Mouse (Mus musculus): ENCODE data around the gene Muc2. TPM values are rescaled to one million over a fixed set of nuclear protein-coding genes. Genes with fewer than 3 reads are reported as not detected.
A peak's percentile ranks its signal among the peaks of the same experiment; 100 is the strongest.

The Muc2 gene
- total and polyA plus RNA-seq, 2 experiments from 2014 or later, result 0.91 to 1.3 TPM

DNA sequence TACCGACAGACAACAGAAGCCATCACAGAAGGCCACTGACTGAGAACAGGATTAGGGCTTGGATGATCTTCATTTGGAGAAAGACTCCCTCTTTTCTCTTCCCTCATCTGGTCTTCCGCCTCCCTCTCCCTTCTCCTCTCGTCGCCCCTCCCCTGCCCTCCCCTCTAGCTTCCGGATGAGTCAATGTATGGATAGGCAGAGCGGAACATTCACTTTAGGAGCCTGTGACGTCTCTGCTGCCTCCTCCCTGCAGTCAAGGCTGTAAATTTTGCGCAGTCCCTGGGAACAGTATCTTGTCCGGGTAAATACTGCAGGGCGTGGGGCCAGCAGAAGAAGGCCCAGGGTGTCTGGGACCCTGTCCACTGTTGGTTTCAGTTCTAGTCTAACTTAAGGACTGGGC lies 2.8 kb upstream of the Muc2 start:
- no peaks in the 10 kb centered on the region for H3K9me3 ChIP-seq (ENCODE audit: low read length)
- H3K9ac ChIP-seq (replicated peaks; ENCODE audit: low read length), result no peak overlapping the region
- no peaks in the 10 kb centered on the region for H3K27me3 ChIP-seq (ENCODE audit: insufficient read depth, low read length)
- DNase-seq (ENCODE audit: low spot score) (no peak), ATAC-seq (no peak)
- H3K4me2 ChIP-seq (ENCODE audit: low read depth, low read length), result no peak overlapping the region
- no peak for TF ChIP-seq CTCF (IDR thresholded peaks at IDR 0.05; ENCODE audit: low read depth)
- WGBS, result 61% methylated on average over 10 of the region's 10 CpGs
- no peak overlapping the region for H3K27ac ChIP-seq
- no peaks in the 10 kb centered on the region for H3K36me3 ChIP-seq (ENCODE audit: insufficient read depth, low read length)
- no peaks in the 10 kb centered on the region for H3K4me1 ChIP-seq (ENCODE audit: insufficient read depth, low read length)
- no peak overlapping the region for H3K4me3 ChIP-seq (ENCODE audit: low read length)

DNA sequence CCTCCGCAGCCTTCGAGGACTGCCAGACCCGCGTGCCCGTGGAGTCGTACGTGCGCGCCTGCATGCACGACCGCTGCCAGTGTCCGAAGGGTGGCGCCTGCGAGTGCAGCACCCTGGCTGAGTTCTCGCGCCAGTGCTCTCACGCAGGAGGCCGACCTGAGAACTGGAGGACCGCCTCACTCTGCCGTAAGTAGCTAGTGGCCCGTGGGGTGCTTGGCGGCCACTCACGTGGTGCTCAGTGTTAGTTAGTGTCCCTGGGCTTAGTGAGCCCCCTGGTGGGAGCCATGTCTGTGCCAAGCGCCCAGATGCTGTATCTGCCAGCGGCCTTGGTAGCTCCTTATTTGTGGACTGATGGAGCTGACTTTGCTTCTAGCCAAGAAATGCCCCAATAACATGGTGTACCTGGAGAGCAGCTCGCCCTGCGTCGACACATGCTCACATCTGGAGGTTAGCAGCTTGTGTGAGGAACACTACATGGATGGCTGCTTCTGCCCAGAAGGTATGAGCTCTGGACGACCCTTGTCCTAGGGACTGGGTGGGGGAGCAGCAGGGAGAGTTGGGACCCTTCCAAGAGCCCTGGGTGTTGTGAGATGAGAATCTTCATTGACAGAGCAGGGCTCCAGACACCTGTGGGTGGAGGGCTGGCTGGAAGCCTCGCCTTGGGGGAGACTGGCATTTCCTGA lies 3.6 kb downstream of the Muc2 start:
- H3K4me2 ChIP-seq (ENCODE audit: low read depth, low read length), result 0 out of 2 replicates have a peak overlapping the region, but pooled peaks have one; percentile 21
- peak; percentile 30 for TF ChIP-seq CTCF (IDR thresholded peaks at IDR 0.05; ENCODE audit: low read depth)
- no peak overlapping the region for H3K27ac ChIP-seq
- no peak overlapping the region for H3K4me3 ChIP-seq (ENCODE audit: low read length)
- H3K4me1 ChIP-seq (ENCODE audit: insufficient read depth, low read length), result no peaks in the 10 kb centered on the region; the same call in 1 of the 2 replicates
- no peaks in the 10 kb centered on the region for H3K27me3 ChIP-seq (ENCODE audit: insufficient read depth, low read length)
- H3K9me3 ChIP-seq (ENCODE audit: low read length), result no peaks in the 10 kb centered on the region
- no peaks in the 10 kb centered on the region for H3K36me3 ChIP-seq (ENCODE audit: insufficient read depth, low read length)
- DNase-seq (ENCODE audit: low spot score) (peak; percentile 36), ATAC-seq (peak; percentile 56; the same call in 1 of the 2 replicates)
- WGBS, result 54% methylated on average over 30 of the region's 30 CpGs
- no peak overlapping the region for H3K9ac ChIP-seq (replicated peaks; ENCODE audit: low read length)

DNA sequence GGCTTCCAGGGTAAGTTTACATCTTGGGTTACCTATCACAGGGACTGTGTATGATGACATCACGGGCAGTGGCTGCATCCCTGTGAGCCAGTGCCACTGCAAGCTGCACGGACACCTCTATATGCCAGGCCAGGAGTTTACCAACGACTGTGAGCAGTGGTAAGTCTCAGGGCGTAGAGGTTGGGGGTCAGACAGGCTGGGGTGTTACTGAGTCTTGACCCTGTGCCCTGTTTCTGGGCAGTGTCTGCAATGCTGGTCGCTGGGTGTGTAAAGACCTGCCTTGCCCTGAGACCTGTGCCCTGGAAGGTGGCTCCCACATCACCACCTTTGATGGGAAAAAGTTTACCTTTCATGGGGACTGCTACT lies 4.1 kb downstream of the Muc2 start:
- no peak overlapping the region for H3K4me3 ChIP-seq (ENCODE audit: low read length)
- H3K4me1 ChIP-seq (ENCODE audit: insufficient read depth, low read length), result no peaks in the 10 kb centered on the region; the same call in 1 of the 2 replicates
- H3K9ac ChIP-seq (replicated peaks; ENCODE audit: low read length), result no peak overlapping the region
- H3K9me3 ChIP-seq (ENCODE audit: low read length), result no peaks in the 10 kb centered on the region
- ATAC-seq (no peak), DNase-seq (ENCODE audit: low spot score) (no peak)
- no peaks in the 10 kb centered on the region for H3K27me3 ChIP-seq (ENCODE audit: insufficient read depth, low read length)
- H3K4me2 ChIP-seq (ENCODE audit: low read depth, low read length), result no peak overlapping the region
- 87% methylated on average over 5 of the region's 5 CpGs for WGBS
- no peaks in the 10 kb centered on the region for H3K36me3 ChIP-seq (ENCODE audit: insufficient read depth, low read length)
- TF ChIP-seq CTCF (IDR thresholded peaks at IDR 0.05; ENCODE audit: low read depth), result no peak
- H3K27ac ChIP-seq, result no peak overlapping the region

DNA sequence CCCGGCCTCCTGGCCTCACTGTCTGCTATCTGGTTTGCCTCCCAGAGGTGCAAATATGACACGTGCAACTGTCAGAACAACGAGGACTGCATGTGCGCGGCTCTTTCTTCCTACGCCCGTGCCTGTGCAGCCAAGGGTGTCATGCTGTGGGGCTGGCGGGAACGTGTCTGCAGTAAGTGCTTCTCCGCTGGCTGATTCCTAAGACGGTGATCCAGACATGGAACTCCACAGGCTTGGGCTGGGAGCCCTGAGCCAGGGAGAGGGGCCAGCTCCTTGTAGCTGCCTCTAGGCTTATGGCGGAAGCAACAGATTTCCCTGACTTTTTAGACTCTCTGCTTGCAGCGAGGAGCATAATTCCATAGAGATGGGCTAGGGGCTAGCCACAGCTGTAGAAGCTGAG lies 6.4 kb downstream of the Muc2 start:
- H3K4me2 ChIP-seq (ENCODE audit: low read depth, low read length), result no peak overlapping the region
- no peak for TF ChIP-seq CTCF (IDR thresholded peaks at IDR 0.05; ENCODE audit: low read depth)
- ATAC-seq, result no peak
- H3K9ac ChIP-seq (replicated peaks; ENCODE audit: low read length), result no peak overlapping the region
- no peaks in the 10 kb centered on the region for H3K27me3 ChIP-seq (ENCODE audit: insufficient read depth, low read length)
- 72% methylated on average over 13 of the region's 13 CpGs for WGBS
- no peaks in the 10 kb centered on the region for H3K36me3 ChIP-seq (ENCODE audit: insufficient read depth, low read length)
- no peaks in the 10 kb centered on the region for H3K9me3 ChIP-seq (ENCODE audit: low read length)
- no peak overlapping the region for H3K4me3 ChIP-seq (ENCODE audit: low read length)
- no peaks in the 10 kb centered on the region; the same call in 1 of the 2 replicates for H3K4me1 ChIP-seq (ENCODE audit: insufficient read depth, low read length)
- DNase-seq (ENCODE audit: low spot score), result peak; percentile 18
- no peak overlapping the region for H3K27ac ChIP-seq

DNA sequence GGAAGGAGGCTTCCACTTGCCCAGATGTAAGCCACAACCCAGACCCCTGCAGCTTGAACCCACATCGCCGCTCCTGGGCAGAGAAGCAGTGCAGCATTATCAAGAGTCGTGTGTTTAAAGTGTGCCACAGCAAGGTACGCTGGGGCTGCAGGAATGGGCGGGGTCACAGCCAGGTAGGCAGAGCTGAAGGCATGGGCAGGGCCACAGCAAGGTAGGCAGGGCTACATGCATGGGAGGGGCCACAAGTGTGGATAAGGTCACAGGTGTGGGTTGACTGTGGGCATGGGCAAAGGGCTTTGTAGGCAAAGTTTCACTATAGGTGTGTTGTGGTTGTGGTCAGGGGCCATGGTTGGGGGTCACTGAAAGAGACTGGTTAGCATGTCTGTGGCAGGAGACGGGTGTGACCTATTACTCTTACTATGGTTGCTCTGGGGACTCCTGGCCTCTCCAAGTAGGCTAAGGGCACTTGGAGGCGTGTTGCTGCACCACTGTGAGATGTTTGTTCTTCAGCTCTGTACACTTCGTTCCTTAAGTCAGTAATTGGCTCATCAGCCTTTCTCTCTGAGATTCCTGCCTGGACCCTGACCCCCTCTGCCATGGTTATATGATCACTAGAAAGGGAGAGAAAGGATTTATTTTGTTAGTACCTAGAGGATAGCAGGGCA lies 9.5 kb downstream of the Muc2 start:
- Histone ChIP-seq H3K9ac (replicated peaks; ENCODE audit: low read length) (no peak overlapping the region), H3K36me3 (ENCODE audit: insufficient read depth, low read length) (no peaks in the 10 kb centered on the region), H3K9me3 (ENCODE audit: low read length) (no peaks in the 10 kb centered on the region), H3K4me3 (ENCODE audit: low read length) (no peak overlapping the region), H3K27me3 (ENCODE audit: insufficient read depth, low read length) (no peaks in the 10 kb centered on the region), H3K27ac (no peak overlapping the region), H3K4me2 (ENCODE audit: low read depth, low read length) (no peak overlapping the region), H3K4me1 (ENCODE audit: insufficient read depth, low read length) (no peaks in the 10 kb centered on the region)
- ATAC-seq, result no peak
- no peak for TF ChIP-seq CTCF (IDR thresholded peaks at IDR 0.05; ENCODE audit: low read depth)
- 86% methylated on average over 8 of the region's 8 CpGs for WGBS
- no peak for DNase-seq (ENCODE audit: low spot score)

DNA sequence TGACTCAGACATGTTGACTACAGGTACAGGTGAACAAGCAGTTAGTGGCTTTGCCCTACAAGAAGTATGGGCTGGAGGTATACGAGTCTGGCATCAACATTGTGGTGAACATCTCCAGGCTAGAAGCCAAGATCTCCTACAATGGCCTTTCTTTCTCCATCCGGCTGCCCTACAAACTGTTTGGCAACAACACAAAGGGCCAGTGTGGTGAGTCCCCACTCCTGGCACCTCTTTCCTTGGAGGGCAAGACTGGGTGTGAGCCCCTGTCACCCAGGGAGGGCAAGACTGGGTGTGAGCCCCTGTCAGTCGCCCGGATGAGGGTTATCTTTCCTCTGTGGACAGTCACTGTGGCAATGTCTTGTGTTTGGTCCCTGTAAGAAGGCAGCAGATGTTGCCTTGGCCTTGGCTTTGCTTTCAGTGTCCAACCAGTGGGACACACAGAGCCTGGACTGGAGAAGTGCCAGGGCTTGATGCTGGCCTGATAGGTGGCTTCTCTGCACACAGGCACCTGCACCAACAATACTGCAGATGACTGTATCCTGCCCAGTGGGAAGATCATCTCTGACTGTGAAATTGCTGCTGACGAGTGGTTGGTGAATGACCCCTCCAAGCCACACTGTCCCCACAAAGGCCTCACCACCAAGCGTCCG lies 57.4 kb downstream of the Muc2 start:
- ATAC-seq, result no peak

More for the DNA sequence above, 57.4 kb downstream of the Muc2 start:
- Histone ChIP-seq H3K4me1 (ENCODE audit: insufficient read depth, low read length) (no peaks in the 10 kb centered on the region), H3K9me3 (ENCODE audit: low read length) (no peaks in the 10 kb centered on the region), H3K4me2 (ENCODE audit: low read depth, low read length) (no peak overlapping the region), H3K36me3 (ENCODE audit: insufficient read depth, low read length) (no peaks in the 10 kb centered on the region), H3K27ac (no peak overlapping the region), H3K27me3 (ENCODE audit: insufficient read depth, low read length) (no peaks in the 10 kb centered on the region), H3K4me3 (ENCODE audit: low read length) (no peak overlapping the region), H3K9ac (replicated peaks; ENCODE audit: low read length) (no peak overlapping the region)
- 76% methylated on average over 7 of the region's 7 CpGs for WGBS
- no peak for TF ChIP-seq CTCF (IDR thresholded peaks at IDR 0.05; ENCODE audit: low read depth)
- DNase-seq (ENCODE audit: low spot score), result peak; percentile 9
